In genomic region chr7:74240459-74241172, GRCm38 (mm10) we compare ENCODE assay signal across 8 mouse cellular contexts.
DNase-seq lines count a peak whose midpoint lies in the region; ATAC-seq lines count a peak whose summit lies in the region.

No protein-coding gene starts in this region.

- H3K4me3 ChIP-seq in hindbrain, embryonic 12.5 days: no peak overlapping the region
- H3K4me3 ChIP-seq in neural tube, embryonic 12.5 days: no peak overlapping the region

- peak; percentile 18 to 25 for DNase-seq in layer of hippocampus, postnatal 10 days (ENCODE audit: low spot score in 2 of 2)
- no peak for DNase-seq in layer of hippocampus, adult 8-10 months (ENCODE audit: low spot score in 2 of 2)
- DNase-seq in embryo, embryonic 11.5 days (ENCODE audit: low read depth, low spot score): peak; percentile 7
- DNase-seq in cerebellum, adult 11-12 months: no peak
- DNase-seq in frontal cortex, postnatal 25 days (ENCODE audit: low spot score in 2 of 2): no peak

- no peak overlapping the region for H3K9ac ChIP-seq in hindbrain, embryonic 12.5 days
- no peak overlapping the region for H3K9ac ChIP-seq in neural tube, embryonic 12.5 days

- 22% methylated on average over 4 of the region's 4 CpGs for WGBS in hindbrain, embryonic 12.5 days
- WGBS in neural tube, embryonic 12.5 days: 54% methylated on average over 4 of the region's 4 CpGs

- H3K27ac ChIP-seq in hindbrain, embryonic 12.5 days: peak overlapping the region; percentile 57
- H3K27ac ChIP-seq in neural tube, embryonic 12.5 days: no peak overlapping the region

- H3K27me3 ChIP-seq in hindbrain, embryonic 12.5 days: no peaks in the 10 kb centered on the region
- H3K27me3 ChIP-seq in neural tube, embryonic 12.5 days (replicated peaks): no peaks in the 10 kb centered on the region

- H3K36me3 ChIP-seq in hindbrain, embryonic 12.5 days: no peaks in the 10 kb centered on the region
- no peaks in the 10 kb centered on the region for H3K36me3 ChIP-seq in neural tube, embryonic 12.5 days

- H3K4me1 ChIP-seq in hindbrain, embryonic 12.5 days: peaks cover 19% of the 10 kb centered on the region
- 0 out of 2 replicates have a peak, but pooled peaks cover 7% of the 10 kb centered on the region for H3K4me1 ChIP-seq in neural tube, embryonic 12.5 days

- ATAC-seq in hindbrain, embryonic 12.5 days (ENCODE audit: low FRiP score): peak; percentile 80
- 0 out of 2 replicates have a peak, but pooled peaks have one; percentile 44 for ATAC-seq in neural tube, embryonic 12.5 days (ENCODE audit: low FRiP score, low read depth)
- ATAC-seq in CD4-positive, CD25-positive, alpha-beta regulatory T cell, adult 4 months: no peak

- peaks cover 7% of the 10 kb centered on the region; the same call in 1 of the 2 replicates for H3K9me3 ChIP-seq in hindbrain, embryonic 12.5 days (replicated peaks)
- 0 out of 2 replicates have a peak, but pooled peaks cover 5% of the 10 kb centered on the region for H3K9me3 ChIP-seq in neural tube, embryonic 12.5 days

- H3K4me2 ChIP-seq in hindbrain, embryonic 12.5 days (replicated peaks): no peak overlapping the region
- H3K4me2 ChIP-seq in neural tube, embryonic 12.5 days (replicated peaks): no peak overlapping the region

Comparison
In these comparisons a context has a peak if more than half of its experiments do, and no peak if none do; other contexts are left out.
1. DNase-seq: peak in layer of hippocampus, postnatal 10 days (2 of 2) and embryo, embryonic 11.5 days (single experiment); none in layer of hippocampus, adult 8-10 months (0 of 2), cerebellum, adult 11-12 months (single experiment) and frontal cortex, postnatal 25 days (0 of 2).